Mouse (Mus musculus): ENCODE results near the gene Xrcc2. TPM values are rescaled to one million over a fixed set of nuclear protein-coding genes. Genes with fewer than 3 reads are reported as not detected.
"Not testable (repeated sequence)": the region's sequence is repeated elsewhere in the genome, so short reads cannot be mapped to it uniquely, and the experiment has no call there.

Gene Xrcc2
- polyA plus RNA-seq, 1 experiment, result 1.7 TPM

DNA sequence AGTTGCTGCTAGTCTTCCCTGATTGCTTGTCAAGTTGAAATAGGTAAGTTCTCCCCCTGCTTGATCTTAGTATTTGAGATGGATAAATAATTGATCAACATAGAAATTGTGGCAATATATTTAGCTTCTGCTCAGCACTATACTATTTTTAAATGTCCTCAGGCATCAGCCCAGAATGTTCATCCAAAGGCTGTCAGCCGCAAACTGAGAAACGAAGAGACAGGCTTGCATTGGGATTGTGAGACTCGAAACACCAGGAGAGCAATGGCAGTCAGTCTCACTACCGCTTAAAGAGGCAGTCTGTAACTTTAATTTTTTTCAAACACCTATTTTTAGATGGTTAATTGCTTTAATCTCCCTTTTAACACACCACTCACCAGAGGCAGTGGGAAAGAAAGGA is 13.8 kb upstream of the Xrcc2 start:
- Histone ChIP-seq H3K4me1 (ENCODE audit: control insufficient read depth, insufficient read depth, insufficient read length) (no peaks in the 10 kb centered on the region), H3K36me3 (ENCODE audit: control insufficient read depth, insufficient read depth, low read length) (no peaks in the 10 kb centered on the region), H3K27ac (ENCODE audit: insufficient read depth, low read length) (no peak overlapping the region), H3K27me3 (ENCODE audit: control insufficient read depth, insufficient read depth, low read length) (no peaks in the 10 kb centered on the region), H3K4me3 (ENCODE audit: extremely low read depth, insufficient read depth, insufficient read length) (no peak overlapping the region)
- WGBS, result 89% methylated on average over 4 of the region's 4 CpGs
- TF ChIP-seq POLR2A (IDR thresholded peaks at IDR 0.05; ENCODE audit: low read depth, low read length) (no peak), CTCF (IDR thresholded peaks at IDR 0.05; ENCODE audit: extremely low read depth, insufficient read depth, insufficient read length, insufficient replicate concordance) (no peak)
- DNase-seq (ENCODE audit: low read depth in 1 of 2, low spot score in 2 of 2), result no peak

DNA sequence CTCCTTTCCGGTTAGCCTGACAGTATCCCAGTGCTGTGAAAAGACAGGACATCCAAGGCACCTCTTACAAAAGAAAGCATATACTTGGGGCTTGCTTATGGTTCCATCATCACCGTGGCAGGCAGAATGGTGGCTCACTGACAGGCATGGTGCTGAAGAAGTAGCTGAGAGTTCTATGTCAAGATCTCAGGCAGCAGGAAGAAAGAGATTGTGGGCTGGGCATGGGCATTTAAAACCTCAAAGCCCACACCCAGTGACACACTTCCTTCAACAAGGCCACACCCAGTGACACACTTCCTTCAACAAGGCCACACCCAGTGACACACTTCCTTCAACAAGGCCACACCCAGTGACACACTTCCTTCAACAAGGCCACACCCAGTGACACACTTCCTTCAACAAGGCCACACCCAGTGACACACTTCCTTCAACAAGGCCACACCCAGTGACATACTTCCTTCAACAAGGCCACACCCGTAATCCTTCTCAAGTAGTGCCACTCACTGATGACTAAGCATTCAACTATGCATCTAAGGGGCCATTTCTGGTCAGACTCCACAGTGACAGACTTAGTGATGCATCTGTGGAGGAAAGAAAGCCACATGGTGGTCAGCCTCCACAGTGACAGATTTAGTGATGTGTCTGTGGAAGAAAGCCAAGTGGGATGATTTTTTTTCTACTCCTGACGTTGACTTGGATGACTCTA is 7.5 kb upstream of the Xrcc2 start:
- H3K36me3 ChIP-seq (ENCODE audit: control insufficient read depth, insufficient read depth, low read length); H3K27ac ChIP-seq (ENCODE audit: insufficient read depth, low read length); H3K4me3 ChIP-seq (ENCODE audit: extremely low read depth, insufficient read depth, insufficient read length); H3K4me1 ChIP-seq (ENCODE audit: control insufficient read depth, insufficient read depth, insufficient read length); H3K27me3 ChIP-seq (ENCODE audit: control insufficient read depth, insufficient read depth, low read length): not testable (repeated sequence)
- DNase-seq (ENCODE audit: low read depth in 1 of 2, low spot score in 2 of 2), result peak in 1 of 2 experiments; percentile 21
- WGBS, result 91% methylated on average over 4 of the region's 4 CpGs

DNA sequence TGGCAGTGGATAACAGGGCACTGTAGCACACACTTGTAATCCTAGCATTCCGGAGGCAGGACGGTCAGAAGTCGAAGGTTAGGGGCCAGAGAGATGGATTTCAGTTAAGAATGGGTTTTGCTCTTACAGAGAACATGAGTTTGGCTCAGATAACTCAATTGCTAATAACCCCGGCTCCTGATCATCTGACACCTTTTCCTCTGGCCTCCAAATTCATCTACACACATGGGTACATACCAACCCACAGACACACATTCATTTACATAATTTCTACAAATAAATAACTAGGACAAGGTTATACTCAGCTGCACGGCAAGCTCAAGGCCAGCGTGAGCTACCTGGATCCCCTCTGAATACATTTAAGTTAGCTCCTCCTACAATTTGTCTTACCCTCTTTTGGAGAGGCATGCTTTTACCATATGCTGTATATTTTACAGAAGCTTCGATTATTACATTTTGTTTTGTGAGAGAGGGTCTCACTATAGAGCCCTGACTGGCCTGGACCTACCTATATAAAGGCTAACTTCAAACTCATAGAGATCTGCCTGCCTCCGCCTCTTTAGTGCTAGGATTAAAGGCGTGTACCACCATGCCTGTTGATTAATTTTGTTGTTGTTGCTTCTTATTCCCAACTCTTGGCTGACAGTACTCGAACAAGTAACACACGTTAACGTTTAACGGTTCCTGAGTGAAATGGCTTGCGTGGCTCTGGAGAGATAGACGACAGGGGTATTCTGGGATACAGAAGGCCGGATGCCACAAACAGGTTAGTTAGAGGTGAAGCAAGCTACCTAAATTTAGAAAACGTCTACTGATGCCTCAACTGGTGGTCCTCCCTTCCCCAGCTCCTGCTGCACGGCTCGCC is 691 bp downstream of the Xrcc2 start:
- no peak for TF ChIP-seq POLR2A (IDR thresholded peaks at IDR 0.05; ENCODE audit: low read depth, low read length)
- TF ChIP-seq CTCF (IDR thresholded peaks at IDR 0.05; ENCODE audit: extremely low read depth, insufficient read depth, insufficient read length, insufficient replicate concordance), result no peak
- Histone ChIP-seq H3K27ac (ENCODE audit: insufficient read depth, low read length) (0 out of 2 replicates have a peak overlapping the region, but pooled peaks have one; percentile 26), H3K4me1 (ENCODE audit: control insufficient read depth, insufficient read depth, insufficient read length) (peaks cover 2% of the 10 kb centered on the region; the same call in 1 of the 2 replicates), H3K4me3 (ENCODE audit: extremely low read depth, insufficient read depth, insufficient read length) (peak overlapping the region; percentile 89), H3K36me3 (ENCODE audit: control insufficient read depth, insufficient read depth, low read length) (no peaks in the 10 kb centered on the region), H3K27me3 (ENCODE audit: control insufficient read depth, insufficient read depth, low read length) (no peaks in the 10 kb centered on the region)
- WGBS, result 25% methylated on average over 19 of the region's 19 CpGs
- no peak for DNase-seq (ENCODE audit: low read depth in 1 of 2, low spot score in 2 of 2)

DNA sequence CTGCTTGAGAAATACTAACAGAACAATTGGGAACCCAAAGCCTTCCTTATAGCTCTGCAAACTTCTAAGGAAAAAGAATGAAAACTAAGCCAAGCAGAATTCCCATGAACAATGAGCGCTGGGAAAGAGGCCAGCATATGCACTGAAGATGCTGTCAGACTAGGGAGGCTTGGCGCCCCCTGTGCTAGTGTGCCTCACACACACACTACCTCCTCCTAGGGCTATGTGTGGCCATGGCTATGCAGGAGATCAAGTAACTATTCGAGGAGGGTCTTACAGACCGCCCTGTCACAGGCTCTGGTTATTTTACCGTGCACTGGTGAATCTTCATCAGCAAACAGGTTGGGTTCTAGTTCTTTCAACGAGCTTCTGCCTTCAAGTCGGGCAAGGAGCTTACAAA is 7.7 kb downstream of the Xrcc2 start:
- Histone ChIP-seq H3K4me1 (ENCODE audit: control insufficient read depth, insufficient read depth, insufficient read length) (no peaks in the 10 kb centered on the region), H3K27ac (ENCODE audit: insufficient read depth, low read length) (no peak overlapping the region), H3K36me3 (ENCODE audit: control insufficient read depth, insufficient read depth, low read length) (peaks cover 4% of the 10 kb centered on the region; the same call in 1 of the 2 replicates), H3K27me3 (ENCODE audit: control insufficient read depth, insufficient read depth, low read length) (no peaks in the 10 kb centered on the region), H3K4me3 (ENCODE audit: extremely low read depth, insufficient read depth, insufficient read length) (no peak overlapping the region)
- TF ChIP-seq CTCF (IDR thresholded peaks at IDR 0.05; ENCODE audit: extremely low read depth, insufficient read depth, insufficient read length, insufficient replicate concordance) (no peak), POLR2A (IDR thresholded peaks at IDR 0.05; ENCODE audit: low read depth, low read length) (no peak)
- DNase-seq (ENCODE audit: low read depth in 1 of 2, low spot score in 2 of 2), result no peak
- WGBS, result 92% methylated on average over 7 of the region's 7 CpGs

DNA sequence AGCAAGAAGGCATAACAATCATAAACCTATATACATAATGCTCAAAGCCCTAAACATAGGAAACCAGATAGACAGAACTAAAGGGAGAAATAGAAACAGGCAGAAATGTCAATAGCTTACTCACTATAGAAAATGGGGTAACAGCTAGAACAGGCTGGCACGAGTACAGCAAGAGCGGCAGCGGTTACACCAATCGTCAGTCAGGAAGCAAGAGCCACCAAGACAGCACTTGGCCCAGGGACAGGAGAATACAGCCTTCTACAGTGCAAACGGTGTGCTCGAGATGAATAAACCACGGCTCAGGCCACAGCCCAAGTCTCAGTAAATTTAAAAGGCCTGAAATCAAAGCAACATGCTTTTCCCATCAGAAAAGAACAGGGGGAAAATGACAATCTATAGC is 9.4 kb downstream of the Xrcc2 start:
- Histone ChIP-seq H3K4me3 (ENCODE audit: extremely low read depth, insufficient read depth, insufficient read length) (no peak overlapping the region), H3K27ac (ENCODE audit: insufficient read depth, low read length) (no peak overlapping the region), H3K36me3 (ENCODE audit: control insufficient read depth, insufficient read depth, low read length) (peaks cover 4% of the 10 kb centered on the region; the same call in 1 of the 2 replicates), H3K4me1 (ENCODE audit: control insufficient read depth, insufficient read depth, insufficient read length) (no peaks in the 10 kb centered on the region), H3K27me3 (ENCODE audit: control insufficient read depth, insufficient read depth, low read length) (no peaks in the 10 kb centered on the region)
- 88% methylated on average over 7 of the region's 7 CpGs for WGBS
- no peak for TF ChIP-seq CTCF (IDR thresholded peaks at IDR 0.05; ENCODE audit: extremely low read depth, insufficient read depth, insufficient read length, insufficient replicate concordance)
- no peak for TF ChIP-seq POLR2A (IDR thresholded peaks at IDR 0.05; ENCODE audit: low read depth, low read length)
- no peak for DNase-seq (ENCODE audit: low read depth in 1 of 2, low spot score in 2 of 2)

DNA sequence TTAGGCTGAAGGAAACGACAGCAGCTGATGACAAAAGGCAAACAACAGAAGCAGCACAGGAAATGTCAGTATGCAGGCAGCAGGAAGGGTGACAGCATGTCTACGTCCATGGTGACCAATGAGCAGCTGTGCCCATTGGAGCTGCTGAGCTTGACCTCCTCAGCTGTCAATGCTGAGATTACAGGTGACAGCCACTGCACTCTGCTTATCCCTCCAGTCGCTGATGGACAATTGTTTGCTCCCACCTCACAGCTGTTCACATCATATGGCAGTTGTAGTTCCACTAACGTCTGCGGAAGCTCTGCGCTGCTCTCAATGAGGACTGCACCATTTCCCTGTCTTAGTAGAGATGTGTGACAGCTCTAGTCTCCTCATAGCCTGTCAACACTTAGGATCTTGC is 9.8 kb downstream of the Xrcc2 start:
- Histone ChIP-seq H3K4me3 (ENCODE audit: extremely low read depth, insufficient read depth, insufficient read length) (no peak overlapping the region), H3K27me3 (ENCODE audit: control insufficient read depth, insufficient read depth, low read length) (no peaks in the 10 kb centered on the region), H3K36me3 (ENCODE audit: control insufficient read depth, insufficient read depth, low read length) (peaks cover 4% of the 10 kb centered on the region; the same call in 1 of the 2 replicates), H3K27ac (ENCODE audit: insufficient read depth, low read length) (no peak overlapping the region), H3K4me1 (ENCODE audit: control insufficient read depth, insufficient read depth, insufficient read length) (no peaks in the 10 kb centered on the region)
- WGBS, result 89% methylated on average over 6 of the region's 6 CpGs
- DNase-seq (ENCODE audit: low read depth in 1 of 2, low spot score in 2 of 2), result no peak
- TF ChIP-seq POLR2A (IDR thresholded peaks at IDR 0.05; ENCODE audit: low read depth, low read length) (no peak), CTCF (IDR thresholded peaks at IDR 0.05; ENCODE audit: extremely low read depth, insufficient read depth, insufficient read length, insufficient replicate concordance) (no peak)

All from spleen, adult 2 months (tissue).